Mouse (Mus musculus) myocyte (in vitro differentiated cells): Measurements from ENCODE around the gene Gm1113. TPM values are rescaled to one million over a fixed set of nuclear protein-coding genes. Genes with fewer than 3 reads are reported as not detected.
A peak's percentile ranks its signal among the peaks of the same experiment; 100 is the strongest.

Source experiments
- H3K27me3 ChIP-seq: one replicate; pipeline ENCODE4 v1.6.1; 2011; ENCODE audit not compliant: control insufficient read depth, insufficient read depth, insufficient read length
- H3K36me3 ChIP-seq: one replicate; pipeline ENCODE4 v1.6.1; 2011; ENCODE audit not compliant: control insufficient read depth, insufficient read depth
- H3K4me2 ChIP-seq: one replicate; pipeline ENCODE4 v1.6.1; 2011; ENCODE audit warnings: low read depth, control low read depth
- H3K4me3 ChIP-seq: one replicate; pipeline ENCODE4 v1.5.1; 2011; ENCODE audit warnings: mild to moderate bottlenecking, control low read depth, moderate library complexity
- H3K79me2 ChIP-seq: one replicate; pipeline ENCODE4 v1.6.1; 2011; ENCODE audit not compliant: control insufficient read depth, insufficient read depth
- H3ac ChIP-seq: one replicate; pipeline ENCODE4 v1.6.1; 2011; ENCODE audit not compliant: control insufficient read depth, insufficient read length
- CEBPB ChIP-seq: IDR thresholded peaks from 2 replicates; pipeline ENCODE4 v1.6.1; 2011; ENCODE audit warnings: mild to moderate bottlenecking, moderate library complexity; ENCODE audit not compliant: poor library complexity, insufficient read depth, severe bottlenecking
- E2F4 ChIP-seq: IDR thresholded peaks from one replicate; pipeline ENCODE4 v1.6.1; 2011; ENCODE audit warnings: mild to moderate bottlenecking, control low read depth, moderate library complexity; ENCODE audit not compliant: insufficient read depth
- MAX ChIP-seq: IDR thresholded peaks from one replicate; pipeline ENCODE4 v1.6.1; 2011; ENCODE audit warnings: low read depth, mild to moderate bottlenecking, control low read depth
- MYOD1 ChIP-seq, 3 experiments: IDR thresholded peaks; one replicate each; pipeline ENCODE4 v1.6.1; 2011; ENCODE audit warnings: control low read depth in 2 of 3, low read depth in 2 of 3, mild to moderate bottlenecking in 2 of 3, moderate library complexity in 1 of 3; ENCODE audit not compliant: insufficient read length in 2 of 3, control insufficient read depth in 1 of 3
- MYOG ChIP-seq, 3 experiments: IDR thresholded peaks; one replicate each; pipeline ENCODE4 v1.6.1; 2011; ENCODE audit warnings: control low read depth in 2 of 3, low read depth in 2 of 3, mild to moderate bottlenecking in 2 of 3; ENCODE audit not compliant: insufficient read length in 2 of 3, control insufficient read depth in 1 of 3, insufficient read depth in 1 of 3
- POLR2AphosphoS2 ChIP-seq: IDR thresholded peaks from one replicate; pipeline ENCODE4 v1.6.1; 2011; ENCODE audit warnings: low read depth, control low read depth; ENCODE audit not compliant: insufficient read length
- REST ChIP-seq: IDR thresholded peaks from one replicate; pipeline ENCODE4 v1.6.1; 2011; ENCODE audit warnings: mild to moderate bottlenecking, control low read depth, moderate library complexity; ENCODE audit not compliant: insufficient read depth, insufficient read length
- TCF12 ChIP-seq: IDR thresholded peaks from one replicate; pipeline ENCODE4 v1.6.1; 2011; ENCODE audit warnings: mild to moderate bottlenecking, control low read depth; ENCODE audit not compliant: poor library complexity, insufficient read depth, severe bottlenecking
- TCF3 ChIP-seq: IDR thresholded peaks from one replicate; pipeline ENCODE4 v1.6.1; 2011; ENCODE audit warnings: low read depth, control low read depth; ENCODE audit not compliant: insufficient read length
- USF1 ChIP-seq: IDR thresholded peaks from one replicate; pipeline ENCODE4 v1.6.1; 2011; ENCODE audit warnings: low read depth, mild to moderate bottlenecking, control low read depth, moderate library complexity
- polyA plus RNA-seq: library from polyadenylated mRNA; unstranded; fragments of >200 nt; fragmentation: generic; extraction: Trizol; gene quantifications from one replicate; pipeline ENCODE4 v1.2.1, GENCODE M21; 2012; ENCODE audit warnings: missing spikeins

The Gm1113 gene
- polyA plus RNA-seq, 1 experiment: not detected

- H3K79me2 ChIP-seq: peaks cover 19% of the 10 kb centered on the region
- H3K36me3 ChIP-seq: peaks cover 59% of the 10 kb centered on the region
- H3K4me3 ChIP-seq: no peak overlapping the region
- H3K27me3 ChIP-seq: no peaks in the 10 kb centered on the region
- H3ac ChIP-seq: no peak overlapping the region
- H3K4me2 ChIP-seq: peak overlapping the region; percentile 4
- peak; percentile 22 to 83 (median 79) for TF ChIP-seq MYOG (IDR thresholded peaks at IDR 0.05; ENCODE audit: control insufficient read depth in 1 of 3, insufficient read depth in 1 of 3, insufficient read length in 2 of 3, low read depth in 2 of 3)
- no peak for TF ChIP-seq E2F4
- peak; percentile 30 for TF ChIP-seq POLR2AphosphoS2
- peak; percentile 12 to 88 (median 70) for TF ChIP-seq MYOD1 (IDR thresholded peaks at IDR 0.05; ENCODE audit: control insufficient read depth in 1 of 3, insufficient read length in 2 of 3, low read depth in 2 of 3)
- TF ChIP-seq USF1: no peak
- 0 out of 2 replicates have a peak, but pooled peaks have one; percentile 1 for TF ChIP-seq CEBPB
- TF ChIP-seq TCF12: peak; percentile 44
These were observed 43.9 kb downstream of the Gm1113 start for GRCm38 (mm10) chr9:35474104-35474724.

- Histone ChIP-seq H3ac (no peak overlapping the region), H3K4me2 (no peak overlapping the region), H3K27me3 (no peaks in the 10 kb centered on the region), H3K36me3 (peaks cover 30% of the 10 kb centered on the region), H3K79me2 (peaks cover 64% of the 10 kb centered on the region), H3K4me3 (no peak overlapping the region)
- no peak for TF ChIP-seq E2F4
These were observed 49.2 kb downstream of the Gm1113 start for GRCm38 (mm10) chr9:35468913-35469312.

- peaks cover 71% of the 10 kb centered on the region for H3K79me2 ChIP-seq
- H3ac ChIP-seq: no peak overlapping the region
- H3K36me3 ChIP-seq: peaks cover 41% of the 10 kb centered on the region
- H3K27me3 ChIP-seq: no peaks in the 10 kb centered on the region
- H3K4me3 ChIP-seq: no peak overlapping the region
- TF ChIP-seq MYOD1 (IDR thresholded peaks at IDR 0.05; ENCODE audit: control insufficient read depth in 1 of 3, insufficient read length in 2 of 3, low read depth in 2 of 3) (peak in 1 of 3 experiments; percentile 21), REST (no peak), MYOG (IDR thresholded peaks at IDR 0.05; ENCODE audit: control insufficient read depth in 1 of 3, insufficient read depth in 1 of 3, insufficient read length in 2 of 3, low read depth in 2 of 3) (peak in 1 of 3 experiments; percentile 13)
- H3K4me2 ChIP-seq: peak overlapping the region; percentile 75
These were observed 50.7 kb downstream of the Gm1113 start for GRCm38 (mm10) chr9:35467264-35467817.

GRCm38 (mm10) chr9:35459594-35459993 is 58.5 kb downstream of the Gm1113 start:
- H3ac ChIP-seq: no peak overlapping the region
- no peak for TF ChIP-seq TCF12
- TF ChIP-seq MYOG (IDR thresholded peaks at IDR 0.05; ENCODE audit: control insufficient read depth in 1 of 3, insufficient read depth in 1 of 3, insufficient read length in 2 of 3, low read depth in 2 of 3): no peak
- TF ChIP-seq TCF3: no peak
- TF ChIP-seq CEBPB: no peak
- TF ChIP-seq MAX: no peak
- no peak for TF ChIP-seq USF1
- TF ChIP-seq POLR2AphosphoS2: no peak
- H3K36me3 ChIP-seq: peaks cover 79% of the 10 kb centered on the region
- H3K4me2 ChIP-seq: no peak overlapping the region
- peaks cover 22% of the 10 kb centered on the region for H3K79me2 ChIP-seq
- no peaks in the 10 kb centered on the region for H3K27me3 ChIP-seq
- H3K4me3 ChIP-seq: no peak overlapping the region

Other genes with a start within 250 kb of the Gm1113 start
- gene Cdon, start 97.1 kb downstream of the Gm1113 start, polyA plus RNA-seq: 49.9 TPM
- not detected for gene Ddx25, start 40.3 kb upstream of the Gm1113 start, polyA plus RNA-seq
- 4.2 TPM for gene Pus3, start 40.3 kb upstream of the Gm1113 start, polyA plus RNA-seq
- 0.24 TPM for gene Pate2, start 52.0 kb upstream of the Gm1113 start, polyA plus RNA-seq
- 5.1 TPM for gene Hyls1, start 52.1 kb upstream of the Gm1113 start, polyA plus RNA-seq
- gene Pate4, start 93.7 kb upstream of the Gm1113 start, polyA plus RNA-seq: not detected
- gene Pate3, start 129.9 kb upstream of the Gm1113 start, polyA plus RNA-seq: not detected
- 0.13 TPM for gene Pate1, start 169.1 kb upstream of the Gm1113 start, polyA plus RNA-seq
- gene Gm17677, start 222.8 kb upstream of the Gm1113 start, polyA plus RNA-seq: not detected